Mouse (Mus musculus) T-helper 17 cell (primary cell): Measurements from ENCODE around the gene Steap3.

Source experiments
- in situ Hi-C, 2 experiments: fragments of 300-600 bp; cut with MboI, MseI; formaldehyde crosslinking; loops; 1 replicate in 1 of 2; 2 replicates in 1 of 2; pipeline ENCODE4 v1.15.1; 2025; ENCODE audit warnings: high pct_unique_total_duplicates in 2 of 2

The Steap3 gene

DNA sequence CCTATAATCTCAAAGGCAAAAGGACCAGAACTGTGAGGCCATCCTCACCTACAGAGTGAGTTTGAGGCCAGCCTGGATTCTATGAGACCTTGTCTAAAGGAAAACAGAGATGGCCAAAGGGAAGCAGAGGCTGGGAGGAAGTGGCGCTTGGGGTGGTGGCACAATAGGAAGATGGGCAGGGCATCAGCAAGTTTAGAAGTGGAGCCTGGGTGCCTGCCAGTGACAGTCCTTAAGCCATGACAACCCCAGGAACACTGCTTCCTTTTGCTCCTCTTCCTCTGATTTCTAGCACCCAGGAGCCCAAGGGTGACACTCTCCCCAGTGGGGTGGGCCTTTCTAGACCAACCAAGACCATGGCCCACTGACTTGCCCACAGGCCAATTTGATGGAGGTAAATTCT lies 21.3 kb downstream of the Steap3 start:
- in situ Hi-C loops: no loop called here

DNA sequence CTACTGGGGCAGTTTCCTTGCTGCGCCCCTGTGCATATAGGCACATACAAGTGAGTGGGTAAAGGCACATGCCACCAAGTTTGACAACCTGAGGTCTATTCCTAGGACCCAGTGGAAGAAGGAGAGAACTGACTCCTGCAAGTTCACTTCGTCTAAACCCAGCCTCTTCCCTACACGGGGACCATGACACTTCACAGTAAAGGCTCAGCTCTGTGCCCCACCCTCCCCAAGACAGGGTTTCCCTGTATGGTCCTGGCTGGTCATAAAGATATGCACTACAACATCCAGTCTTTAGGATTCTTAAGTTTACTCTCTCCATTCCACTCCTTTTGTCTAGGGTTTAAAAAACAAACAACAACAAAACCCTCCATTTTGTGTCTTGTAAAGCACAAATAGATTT lies 21.9 kb downstream of the Steap3 start:
- in situ Hi-C loops: no loop called here

DNA sequence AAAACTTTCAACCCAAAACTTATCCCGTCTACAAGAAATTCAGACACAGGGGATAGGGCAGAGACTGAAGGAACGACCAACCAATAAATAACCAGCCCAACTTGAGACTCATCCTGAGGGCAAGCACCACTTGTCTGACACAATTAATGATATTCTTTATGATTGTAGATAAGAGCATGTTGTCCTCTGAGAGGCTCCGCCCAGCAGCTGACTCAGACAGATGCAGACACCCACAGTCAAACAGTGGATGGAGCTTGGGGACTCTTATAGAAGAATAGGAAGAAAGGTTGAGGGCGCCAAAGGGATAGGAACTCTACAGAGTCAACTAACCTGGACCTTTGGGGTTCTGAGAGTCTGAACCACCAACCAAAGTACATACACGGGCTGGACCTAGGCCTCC lies 22.7 kb downstream of the Steap3 start:
- in situ Hi-C loops: no loop called here

DNA sequence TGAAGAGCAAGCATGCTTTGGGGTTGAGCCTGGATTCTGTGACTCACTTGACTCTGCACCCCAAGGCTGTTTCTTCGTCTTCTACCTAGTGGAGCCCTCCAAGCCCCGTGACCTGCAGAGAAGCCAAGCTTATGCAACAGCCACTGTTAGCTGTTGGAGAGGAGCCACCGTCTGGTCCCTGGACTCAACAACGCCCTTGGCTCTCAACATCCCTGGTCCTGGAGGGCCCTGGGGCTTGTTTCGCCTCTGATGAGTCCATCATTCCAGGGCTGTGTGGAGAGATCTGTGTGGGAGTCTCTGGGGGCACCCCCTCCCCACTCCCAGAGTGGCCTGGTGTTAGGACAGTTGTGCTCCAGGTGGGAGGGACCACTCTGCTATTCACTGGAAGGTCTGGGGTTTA lies 24.3 kb downstream of the Steap3 start:
- in situ Hi-C loops: no loop called here

DNA sequence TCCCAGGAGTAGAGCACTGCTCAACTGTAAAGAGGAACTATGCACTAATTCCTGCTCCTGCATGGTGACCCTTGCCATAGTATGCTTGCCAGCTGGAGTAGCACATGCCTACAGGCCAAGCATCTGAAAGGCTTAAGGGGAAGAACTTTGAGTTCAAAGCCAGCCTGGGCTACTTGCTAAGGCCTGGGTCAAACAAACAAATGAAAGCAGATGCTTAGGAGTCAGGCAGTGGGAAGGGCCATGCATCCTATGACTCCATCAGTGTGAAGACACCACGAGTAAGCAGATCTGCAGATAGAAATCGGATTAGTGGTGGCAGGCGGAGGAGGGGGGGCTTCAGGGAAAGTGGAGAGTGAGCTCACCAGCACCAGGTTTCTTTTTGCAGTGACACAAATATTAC lies 25.2 kb downstream of the Steap3 start:
- in situ Hi-C loops: no loop called here

DNA sequence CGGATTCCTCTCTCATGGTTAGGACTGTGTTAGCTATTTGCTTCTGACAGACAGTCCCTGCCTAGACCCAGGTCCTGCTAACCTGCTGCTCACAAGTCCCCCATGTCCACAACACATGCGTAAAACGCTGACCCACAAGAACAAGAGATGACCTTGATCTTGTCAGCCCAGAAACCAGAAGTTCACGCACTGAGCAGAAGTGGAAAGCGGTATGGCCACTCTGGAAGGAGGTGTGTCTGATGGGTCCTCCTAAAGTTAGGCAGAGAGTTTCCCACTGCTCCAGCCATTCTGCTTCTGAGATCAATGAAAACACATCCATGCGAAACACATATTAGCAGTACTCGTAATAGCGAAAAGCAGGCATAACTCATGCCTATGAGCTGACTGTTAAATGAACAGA lies 25.6 kb downstream of the Steap3 start:
- in situ Hi-C loops: no loop called here

DNA sequence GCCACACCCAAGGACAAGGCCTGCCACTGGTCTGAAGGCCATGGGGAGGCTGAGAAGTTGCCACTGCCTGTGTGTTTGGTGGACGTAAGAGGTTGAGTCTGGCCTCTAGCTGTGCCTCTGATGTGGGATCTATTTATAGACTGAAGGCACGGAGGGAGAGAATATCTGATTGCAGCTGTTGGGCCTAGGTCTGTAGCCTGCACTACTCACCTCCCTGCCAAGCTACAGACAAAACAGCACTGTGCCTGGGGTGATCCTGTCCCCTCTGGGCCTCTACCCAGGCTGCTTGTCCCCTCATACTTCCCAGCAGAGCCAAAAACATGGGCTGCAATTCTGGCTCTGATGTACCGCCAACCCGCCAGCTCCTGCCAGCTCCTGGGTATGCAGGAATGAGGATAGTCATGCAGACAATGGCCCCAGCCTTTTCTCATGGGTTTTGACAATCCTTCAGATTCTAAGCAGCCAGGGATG lies 26.8 kb downstream of the Steap3 start:
- in situ Hi-C loops: no loop called here

DNA sequence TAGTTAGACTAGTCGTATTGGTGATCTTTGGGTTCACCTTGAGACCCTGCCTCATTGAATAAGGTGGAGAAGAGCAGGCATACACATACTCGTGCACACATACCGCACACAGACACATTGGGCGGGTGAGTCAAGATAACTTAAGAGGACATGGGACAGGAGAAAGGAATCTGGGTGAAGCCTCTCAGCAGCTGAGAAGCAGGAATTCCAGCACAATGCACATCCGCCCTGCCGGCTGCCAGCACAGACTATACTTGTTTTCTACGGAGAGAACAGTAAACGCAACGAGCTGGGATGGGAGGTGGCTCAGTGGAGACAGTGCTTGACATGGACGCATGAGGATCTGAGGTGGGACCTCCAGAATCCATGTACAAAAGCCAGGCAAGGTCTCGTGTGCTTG lies 27.9 kb downstream of the Steap3 start:
- in situ Hi-C loops: no loop called here

DNA sequence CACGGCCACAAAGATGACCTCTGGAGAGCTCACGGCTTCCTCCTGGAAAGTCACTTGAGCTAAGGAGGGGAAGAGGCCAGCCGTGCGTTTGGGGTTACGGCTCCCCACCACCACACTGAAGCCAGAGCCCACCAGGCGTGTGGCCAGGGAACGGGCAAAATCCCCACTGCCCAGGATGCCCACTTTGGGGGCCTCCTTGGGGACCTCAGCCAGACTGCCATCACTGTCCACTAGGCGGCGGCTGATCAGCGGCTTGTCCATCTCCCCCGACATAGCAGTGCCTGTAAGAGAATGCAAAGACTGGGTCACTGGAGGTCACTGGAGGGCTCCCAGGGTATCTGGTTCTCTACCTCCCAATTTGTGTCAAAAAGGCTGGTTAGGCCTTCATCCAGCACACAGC lies 28.5 kb downstream of the Steap3 start:
- in situ Hi-C loops: no loop called here

DNA sequence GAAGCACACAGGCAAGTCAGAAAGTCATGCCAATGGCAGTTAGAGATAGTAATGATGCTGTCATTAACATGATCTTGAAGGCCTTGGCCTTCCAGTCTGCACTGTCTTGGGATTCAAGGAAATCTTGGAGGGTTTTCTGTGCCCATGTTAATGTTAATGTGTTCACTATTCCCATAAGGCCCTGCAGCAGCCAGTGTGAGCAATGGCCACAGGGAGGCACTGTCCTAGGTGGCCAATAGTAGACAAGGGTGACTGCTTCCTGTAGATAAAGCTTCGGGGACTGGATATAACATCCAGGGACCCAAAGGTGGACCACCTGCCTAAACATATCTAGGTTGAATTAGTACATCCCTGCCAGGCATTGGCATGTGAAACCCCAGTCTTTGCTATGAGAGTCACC lies 35.4 kb downstream of the Steap3 start:
- in situ Hi-C loops: no loop called here

DNA sequence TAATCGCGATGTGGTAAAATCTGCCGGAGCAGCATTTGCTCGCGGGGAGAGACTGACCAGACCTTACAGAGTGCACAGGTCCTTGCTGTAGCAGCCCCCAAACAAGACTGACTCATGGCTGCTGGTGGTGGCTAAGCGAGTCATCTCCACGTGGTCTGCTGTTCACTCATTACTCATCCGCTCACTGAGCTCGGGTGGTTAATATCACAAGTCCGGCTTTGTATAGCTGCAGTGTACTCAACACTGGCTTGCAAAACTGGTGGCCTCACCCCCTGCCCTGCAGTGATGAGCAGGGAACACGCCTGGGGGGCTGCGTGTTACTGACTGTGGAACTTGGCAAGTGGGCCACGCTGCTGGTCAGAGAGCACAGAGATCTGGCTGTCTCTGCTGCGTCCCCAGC lies 36.1 kb downstream of the Steap3 start:
- in situ Hi-C loops: no loop called here

DNA sequence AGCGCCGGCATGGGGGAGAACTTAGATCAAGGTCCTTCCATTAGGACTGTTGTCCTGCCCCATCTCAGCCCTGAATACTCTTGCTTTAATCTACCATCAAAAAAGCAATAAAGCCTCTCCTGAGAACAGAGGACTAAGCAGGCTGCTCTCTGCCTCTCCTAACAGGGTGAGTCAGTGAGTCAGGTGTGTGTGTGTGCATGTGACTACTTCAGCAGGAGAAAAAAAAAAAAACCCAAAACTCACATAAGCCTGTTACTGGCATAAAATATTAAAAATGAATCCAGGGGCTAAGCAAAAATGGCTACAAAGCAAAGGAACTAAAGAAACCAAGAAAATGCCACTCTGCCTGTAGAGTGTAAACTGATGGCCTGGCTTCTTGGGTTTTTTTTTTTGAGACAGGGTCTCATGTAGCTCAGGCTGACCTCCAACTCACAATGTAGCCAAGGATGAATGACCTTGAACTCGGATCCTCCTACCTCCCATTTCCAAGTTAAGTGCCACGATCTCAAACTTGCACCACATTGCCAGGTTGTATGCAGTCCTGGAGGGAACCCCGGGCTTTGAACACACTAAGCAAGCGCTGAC lies 36.8 kb downstream of the Steap3 start:
- in situ Hi-C loops: no loop called here

DNA sequence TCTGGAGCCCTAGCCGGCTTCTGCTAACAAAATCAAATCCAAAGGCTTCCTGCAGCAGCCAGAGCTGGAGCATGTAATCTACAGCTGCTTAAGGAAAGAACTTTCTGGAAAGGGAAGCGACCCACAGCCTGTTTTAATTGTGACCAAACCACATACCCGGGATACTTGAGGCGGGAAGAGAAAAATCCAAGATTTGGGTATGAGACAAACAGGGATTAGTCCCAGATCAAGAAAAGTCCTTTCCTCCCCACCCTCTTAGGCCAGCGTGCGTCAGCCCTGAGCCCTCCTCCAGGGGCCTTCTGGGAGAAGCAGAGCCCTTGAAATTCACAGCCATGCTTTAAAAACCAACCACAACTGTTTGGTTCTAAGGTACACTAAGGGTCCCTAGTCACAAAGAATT lies 40.3 kb downstream of the Steap3 start:
- in situ Hi-C loops: no loop called here

DNA sequence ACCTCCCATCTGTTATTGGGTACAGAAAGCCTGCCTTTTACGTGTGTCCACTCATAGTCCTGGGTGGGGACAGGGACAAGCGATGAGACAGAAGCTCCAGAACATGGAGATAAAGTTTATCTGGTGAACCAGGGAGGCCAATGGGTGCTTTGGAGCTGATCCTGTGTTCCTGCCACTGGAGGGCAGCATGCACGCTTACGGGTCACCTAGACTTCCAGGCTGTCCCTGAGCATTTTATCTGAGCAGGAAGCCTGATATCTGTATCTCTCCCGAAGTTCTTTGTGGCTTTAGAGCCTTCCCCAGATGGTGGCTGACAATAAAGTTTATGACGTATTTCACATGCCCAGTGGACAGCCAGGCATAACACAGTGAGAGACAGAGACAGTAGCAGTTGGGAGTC lies 41.2 kb downstream of the Steap3 start:
- in situ Hi-C loops: no loop called here

DNA sequence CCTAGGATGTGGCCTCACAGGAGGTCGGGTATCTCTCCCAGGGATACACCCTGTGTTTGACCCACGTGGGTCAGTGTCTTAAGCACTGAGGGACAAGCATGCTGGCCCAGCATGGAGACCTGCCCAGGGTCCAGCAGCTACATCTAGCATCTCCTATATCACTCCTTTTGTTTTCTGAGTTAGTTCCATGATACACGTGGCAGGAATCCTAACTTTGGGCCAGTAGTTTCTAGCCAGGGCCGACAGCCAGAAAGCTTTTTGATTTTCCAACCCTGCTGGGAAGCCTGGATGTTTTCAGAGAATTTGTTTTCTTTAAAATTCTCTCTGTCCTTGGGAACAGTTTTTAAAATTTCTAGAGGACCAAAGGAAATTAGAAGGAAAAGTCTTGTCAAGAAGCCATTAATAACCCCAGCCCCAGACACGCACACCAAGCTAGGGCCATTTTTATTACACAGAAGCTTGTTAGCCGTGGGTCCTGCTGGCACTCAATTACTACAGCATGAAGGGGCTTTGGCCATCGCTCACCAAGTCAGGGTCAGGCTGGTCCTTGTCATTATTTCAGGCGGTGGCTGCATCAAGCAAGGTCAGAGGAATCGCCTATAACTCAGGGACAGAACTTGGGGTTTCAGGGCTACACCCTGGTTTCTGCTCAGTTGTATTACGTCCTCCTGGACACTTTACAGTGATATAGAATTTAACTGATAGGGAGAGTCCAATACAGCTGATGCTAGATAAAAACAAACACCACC lies 42.6 kb downstream of the Steap3 start:
- in situ Hi-C loops: no loop called here

DNA sequence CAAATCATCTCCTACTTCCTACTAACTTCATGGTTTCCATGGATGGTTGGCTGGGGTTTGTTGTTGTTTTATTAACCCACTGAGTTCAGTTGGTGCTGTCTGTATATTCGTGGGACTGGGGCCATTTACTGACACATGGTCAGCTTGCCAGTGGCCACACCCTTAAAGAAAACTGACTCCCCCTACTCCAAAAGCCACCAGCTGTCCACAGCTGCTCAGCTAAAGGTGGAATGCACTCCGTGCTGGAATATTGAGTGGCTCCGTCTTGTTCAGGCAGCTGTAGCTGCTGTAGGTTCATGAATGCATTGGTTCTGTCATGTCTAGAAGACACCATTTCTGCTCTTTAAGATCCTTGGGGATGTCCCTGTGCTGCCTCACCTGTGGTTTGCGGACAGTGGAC lies 48.9 kb downstream of the Steap3 start:
- in situ Hi-C loops: no loop called here

DNA sequence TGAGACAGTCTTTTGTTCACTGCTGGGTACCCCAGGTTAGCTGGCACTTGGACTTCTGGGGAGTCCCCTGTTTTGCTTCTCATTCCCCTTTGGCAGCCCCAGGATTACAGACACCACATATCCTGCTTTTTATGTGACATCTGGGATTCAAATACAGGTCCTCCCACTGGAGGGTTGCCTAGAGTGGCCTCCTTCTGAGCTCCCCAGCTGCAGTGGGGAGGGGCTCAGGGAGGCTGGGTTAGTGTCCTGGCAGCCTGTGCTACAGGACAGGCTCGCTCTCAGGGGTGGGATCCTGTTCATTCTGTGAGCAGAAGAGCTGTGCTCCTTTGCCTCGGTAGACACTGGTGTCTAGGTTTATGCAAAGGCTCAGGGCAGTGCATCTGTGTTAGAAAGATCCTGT lies 51.2 kb downstream of the Steap3 start:
- in situ Hi-C loops: no loop called here

DNA sequence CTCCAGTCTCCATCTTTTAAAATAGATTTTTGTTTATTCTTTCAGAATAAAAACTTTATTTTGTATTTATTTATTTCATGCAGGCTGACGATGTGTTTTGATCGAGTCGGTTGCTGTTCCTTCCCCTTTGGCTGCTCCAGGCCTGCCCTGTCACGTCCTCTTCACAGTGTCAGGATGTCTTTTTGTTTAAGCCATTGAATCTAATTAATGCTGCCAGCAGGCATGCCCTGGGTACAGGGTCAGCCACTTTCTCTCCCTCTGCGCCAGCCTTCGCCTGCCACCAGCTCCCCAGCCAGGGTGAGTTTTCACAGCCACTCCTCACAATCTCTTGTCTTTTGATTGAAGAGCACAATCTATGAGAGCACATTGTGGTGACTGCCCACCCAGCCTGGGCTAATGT lies 51.7 kb downstream of the Steap3 start:
- in situ Hi-C loops: no loop called here

DNA sequence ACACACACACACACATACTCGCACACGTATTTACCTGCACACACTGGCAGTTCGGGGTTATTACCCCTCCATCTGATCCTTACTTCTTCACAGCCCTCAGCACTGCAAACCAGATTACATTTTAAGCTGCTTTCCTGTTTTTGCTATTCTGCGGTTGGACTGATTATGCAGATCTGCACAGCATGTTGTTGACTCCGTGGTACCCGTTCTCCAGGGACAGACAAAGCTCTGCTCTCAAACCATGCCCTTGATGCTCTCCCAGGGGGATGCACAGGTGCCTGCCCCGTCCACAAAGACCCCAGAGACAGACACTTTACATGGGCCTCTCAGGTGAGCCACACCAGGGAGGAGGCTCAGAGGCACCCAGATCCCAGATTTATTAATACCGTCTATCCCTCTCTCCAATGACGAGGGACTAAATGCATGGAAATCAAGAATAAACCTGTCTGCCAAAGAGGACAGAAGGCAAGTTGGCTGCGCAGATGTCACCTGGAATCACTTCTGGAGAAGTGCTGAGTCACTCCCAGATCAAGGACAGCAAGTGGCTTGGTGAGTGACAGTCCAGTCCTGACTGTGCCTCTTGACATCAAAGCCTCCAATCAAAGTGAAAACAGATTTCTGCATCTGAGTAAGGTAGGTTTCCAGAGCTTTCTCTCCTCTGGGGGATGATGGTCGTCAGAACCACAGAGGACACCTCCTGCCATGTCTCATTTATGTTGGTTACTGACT lies 63.8 kb downstream of the Steap3 start:
- in situ Hi-C loops: loop anchor here in 1 of 2 experiments (10.0 kb wide), 1 partner anchor 256 kb away; no protein-coding TSS in a partner anchor

DNA sequence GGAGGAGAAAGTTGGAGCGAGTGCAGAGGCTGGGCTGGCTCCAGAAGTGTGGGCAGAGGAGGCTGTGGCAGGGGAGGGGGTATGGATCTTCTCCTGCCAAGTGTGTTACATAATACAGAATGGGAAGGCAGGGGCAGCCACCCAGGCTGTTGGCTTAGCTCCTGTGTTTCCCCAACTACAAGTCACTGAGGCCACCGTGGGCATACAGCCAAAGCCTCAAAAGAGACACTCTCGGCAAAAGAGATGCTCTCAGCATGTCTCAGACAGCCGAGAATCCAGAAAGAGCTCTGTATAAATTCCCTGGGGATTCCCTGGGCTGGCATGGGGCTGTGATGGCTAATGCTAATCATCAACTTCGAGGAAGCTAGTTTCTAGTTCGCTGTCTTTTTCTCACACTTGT lies 64.9 kb downstream of the Steap3 start:
- in situ Hi-C loops: loop anchor here in 1 of 2 experiments (10.0 kb wide), 1 partner anchor 257 kb away; no protein-coding TSS in a partner anchor

DNA sequence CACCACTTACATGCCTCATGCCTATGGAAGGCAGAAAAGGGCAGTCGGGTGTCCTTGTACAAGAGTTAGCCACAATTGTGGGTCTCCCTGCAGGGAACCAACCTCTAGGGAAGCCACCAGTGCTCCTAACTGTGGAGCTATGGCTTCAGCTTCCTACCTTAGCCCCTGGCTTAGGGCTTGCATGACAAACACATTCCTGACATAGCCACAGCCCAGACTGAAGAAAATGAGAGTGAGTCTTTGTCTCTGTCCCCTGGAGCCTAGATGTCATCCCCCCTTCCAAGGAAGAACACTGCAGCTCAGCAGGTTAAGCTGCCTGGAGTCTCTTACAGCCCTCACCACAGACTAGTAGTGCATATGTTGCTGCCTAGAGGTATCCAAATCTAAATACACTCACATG lies 67.7 kb downstream of the Steap3 start:
- in situ Hi-C loops: loop anchor here (5.0 to 10.0 kb wide), 2 partner anchors 260 to 342 kb away; no protein-coding TSS in a partner anchor

DNA sequence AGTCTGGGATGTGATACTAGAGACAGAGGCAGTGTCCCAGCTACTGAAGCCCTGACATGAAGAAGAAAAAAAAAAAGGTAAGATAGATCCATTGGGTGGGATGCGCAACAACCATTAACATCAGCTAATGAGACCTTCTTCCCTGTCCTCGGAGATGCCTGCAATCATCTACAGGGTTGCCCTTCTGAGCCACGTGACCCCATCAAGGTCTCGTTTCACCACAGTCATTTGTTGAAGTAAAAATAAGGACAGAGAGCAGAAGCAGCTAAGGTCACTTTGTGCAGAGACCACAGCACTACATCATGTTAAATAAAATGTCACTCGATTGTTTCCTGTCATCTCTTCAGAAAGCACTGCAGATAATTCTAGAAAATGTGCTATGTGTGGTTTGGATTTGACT lies 68.7 kb downstream of the Steap3 start:
- in situ Hi-C loops: loop anchor here (5.0 to 10.0 kb wide), 2 partner anchors 261 to 343 kb away; no protein-coding TSS in a partner anchor
